Mouse (Mus musculus): ENCODE data around the gene Jakmip3.

Jakmip3 gene

GRCm38 (mm10) chr7:138948309-138948708, 7.8 kb downstream of the Jakmip3 start:
- DNase-seq: no peak

GRCm38 (mm10) chr7:138955787-138956186, 15.3 kb downstream of the Jakmip3 start:
- DNase-seq: no peak

GRCm38 (mm10) chr7:138957106-138957505, 16.6 kb downstream of the Jakmip3 start:
- DNase-seq: no peak

- no peak for DNase-seq
Observed at GRCm38 (mm10) chr7:138959747-138960146, 19.2 kb downstream of the Jakmip3 start.

GRCm38 (mm10) chr7:138963756-138964155, 23.2 kb downstream of the Jakmip3 start:
- DNase-seq: no peak

GRCm38 (mm10) chr7:138968010-138968620, 27.6 kb downstream of the Jakmip3 start:
- DNase-seq: no peak

- DNase-seq: no peak
Observed at GRCm38 (mm10) chr7:138977510-138977909, 37.0 kb downstream of the Jakmip3 start.

GRCm38 (mm10) chr7:138984576-138984975, 44.0 kb downstream of the Jakmip3 start:
- no peak for DNase-seq

- no peak for DNase-seq
Observed at GRCm38 (mm10) chr7:138989156-138989555, 48.6 kb downstream of the Jakmip3 start.

- DNase-seq: no peak
Observed at GRCm38 (mm10) chr7:139002692-139003091, 62.2 kb downstream of the Jakmip3 start.

GRCm38 (mm10) chr7:139003250-139003649, 62.7 kb downstream of the Jakmip3 start:
- peak; percentile 59 for DNase-seq

- DNase-seq: no peak
Observed at GRCm38 (mm10) chr7:139009786-139010502, 69.4 kb downstream of the Jakmip3 start.

GRCm38 (mm10) chr7:139011027-139011426, 70.5 kb downstream of the Jakmip3 start:
- peak; percentile 80 for DNase-seq

GRCm38 (mm10) chr7:139011586-139011985, 71.1 kb downstream of the Jakmip3 start:
- no peak for DNase-seq

GRCm38 (mm10) chr7:139012767-139013369, 72.3 kb downstream of the Jakmip3 start:
- no peak for DNase-seq

- DNase-seq: no peak
Observed at GRCm38 (mm10) chr7:139015143-139015542, 74.6 kb downstream of the Jakmip3 start.

- DNase-seq: no peak
Observed at GRCm38 (mm10) chr7:139016288-139016687, 75.8 kb downstream of the Jakmip3 start.

GRCm38 (mm10) chr7:139017249-139017903, 76.8 kb downstream of the Jakmip3 start:
- DNase-seq: no peak

GRCm38 (mm10) chr7:139020884-139021283, 80.4 kb downstream of the Jakmip3 start:
- DNase-seq: peak; percentile 42

GRCm38 (mm10) chr7:139021326-139021725, 80.8 kb downstream of the Jakmip3 start:
- DNase-seq: no peak

- no peak for DNase-seq
Observed at GRCm38 (mm10) chr7:139027136-139027535, 86.6 kb downstream of the Jakmip3 start.

GRCm38 (mm10) chr7:139031215-139031614, 90.7 kb downstream of the Jakmip3 start:
- DNase-seq: no peak

GRCm38 (mm10) chr7:139063406-139063805, 122.9 kb downstream of the Jakmip3 start:
- peak; percentile 52 for DNase-seq
